Mouse (Mus musculus): ENCODE results near the gene Ms4a4b.
"Not testable (repeated sequence)": the region's sequence is repeated elsewhere in the genome, so short reads cannot be mapped to it uniquely, and the experiment has no call there.

The Ms4a4b gene

DNA sequence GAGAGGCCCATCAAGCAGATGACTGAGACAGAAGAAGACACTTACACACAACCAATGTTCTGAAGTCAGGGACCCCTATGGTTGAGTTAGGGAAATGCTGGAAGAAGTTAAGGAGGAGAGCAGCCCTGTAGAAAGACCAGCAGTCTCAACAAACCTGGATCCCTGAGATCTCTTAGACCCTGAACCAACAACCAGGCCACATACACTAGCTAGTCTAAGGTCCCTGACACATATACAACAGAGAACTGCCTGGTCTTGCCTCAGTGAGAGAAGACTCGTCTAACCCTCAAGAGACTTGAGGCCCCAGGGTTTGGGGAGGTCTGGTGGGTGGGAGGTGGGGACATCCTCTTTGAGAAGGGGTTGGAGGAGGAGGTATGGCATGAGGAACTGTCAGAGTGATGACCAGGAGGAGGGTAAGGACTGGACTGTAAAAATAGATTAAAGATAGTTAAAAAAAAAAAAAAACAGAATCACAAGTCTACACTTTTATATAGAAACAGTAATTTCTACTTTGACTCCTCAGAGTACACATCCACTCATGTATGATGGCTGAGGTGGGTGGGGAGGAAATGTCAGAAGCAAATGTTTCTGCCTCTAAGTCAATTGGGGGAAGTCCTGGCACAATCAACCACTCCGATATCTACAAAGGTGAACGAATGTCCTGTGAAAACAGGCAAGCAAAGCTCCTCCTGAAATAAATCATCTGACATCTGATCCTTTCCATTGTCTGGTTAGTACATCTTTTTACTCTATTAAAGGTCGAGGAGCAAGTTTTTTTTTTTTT lies 48.2 kb downstream of the Ms4a4b start:
- DNase-seq = no peak

GRCm38 (mm10) chr19:11492671-11493070 lies 49.3 kb downstream of the Ms4a4b start:
- no peak for DNase-seq

DNA sequence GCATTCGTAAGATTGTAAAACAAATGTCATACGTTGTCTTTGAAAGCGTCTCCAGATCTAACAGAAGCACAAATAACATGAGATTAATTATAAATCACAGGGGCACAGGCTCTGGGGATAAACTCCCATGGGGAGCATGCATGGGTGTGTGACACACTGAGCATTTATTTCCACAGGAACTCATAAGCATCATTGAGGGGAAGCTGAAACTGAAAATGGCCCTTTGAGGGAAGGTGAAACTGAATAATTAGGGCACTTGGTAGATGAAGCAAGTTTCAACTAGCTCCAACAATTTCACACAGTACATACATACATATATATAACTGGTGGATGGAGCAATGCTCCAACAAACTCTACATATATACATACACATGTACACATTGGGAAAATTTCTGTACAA lies 51.2 kb downstream of the Ms4a4b start:
- DNase-seq = no peak

DNA sequence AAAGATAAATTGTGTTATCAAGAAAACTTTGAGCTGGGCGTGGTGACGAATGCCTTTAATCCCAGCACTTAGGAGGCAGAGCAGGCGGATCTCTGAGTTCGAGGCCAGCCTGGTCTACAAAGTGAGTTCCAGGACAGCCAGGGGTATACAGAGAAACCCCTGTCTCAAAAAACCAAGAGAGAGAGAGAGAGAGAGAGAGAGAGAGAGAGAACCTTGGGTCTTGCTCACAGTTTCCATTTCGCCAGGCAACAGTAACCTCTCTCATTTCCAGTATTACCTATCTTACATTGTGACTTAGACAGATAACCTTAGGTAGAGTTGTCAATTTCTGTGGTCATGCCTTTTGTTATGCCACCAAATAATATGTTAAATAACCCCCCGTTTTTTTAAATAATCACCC lies 53.0 kb downstream of the Ms4a4b start:
- DNase-seq = no peak

DNA sequence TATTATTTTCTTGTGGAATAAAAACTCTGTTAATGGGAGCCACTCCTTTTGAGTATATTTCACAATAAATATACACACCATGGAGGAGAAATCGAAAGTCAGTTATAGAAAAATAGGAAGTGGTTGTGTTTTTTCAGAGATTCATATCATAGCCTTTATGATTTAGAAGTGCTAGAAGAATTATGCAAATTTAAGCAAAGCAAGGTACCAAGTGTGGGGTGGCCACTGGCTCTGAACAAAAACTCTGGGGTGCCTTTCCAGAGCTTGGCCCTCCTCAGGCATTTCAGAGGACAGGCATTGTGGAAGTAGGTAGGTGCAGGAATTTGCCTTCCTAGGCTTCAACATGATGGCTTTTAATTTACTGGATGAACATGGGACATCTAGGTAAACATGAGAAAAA lies 53.9 kb downstream of the Ms4a4b start:
- DNase-seq = not testable (repeated sequence)

GRCm38 (mm10) chr19:11500796-11501195 lies 57.4 kb downstream of the Ms4a4b start:
- DNase-seq = no peak

DNA sequence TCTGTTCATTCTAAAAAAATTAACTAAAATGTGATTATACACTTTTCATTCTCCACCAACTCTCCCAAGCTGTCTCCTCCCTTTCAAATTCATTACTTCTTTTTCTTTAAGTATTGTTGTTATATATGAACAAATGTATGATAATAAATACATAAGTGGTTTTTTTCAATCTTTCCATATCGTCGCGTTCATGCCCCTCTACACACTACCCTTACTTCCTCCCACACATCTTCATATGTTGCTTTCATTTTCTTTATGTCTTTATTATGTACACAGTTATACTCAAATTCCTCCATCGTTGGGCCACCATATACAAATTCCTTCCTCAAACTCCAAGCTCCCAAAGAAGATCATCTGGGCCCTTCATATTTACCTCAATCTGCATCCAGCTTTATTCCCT lies 58.0 kb downstream of the Ms4a4b start:
- DNase-seq = no peak

- DNase-seq = no peak
Measured at GRCm38 (mm10) chr19:11504857-11505256, 61.5 kb downstream of the Ms4a4b start.

DNA sequence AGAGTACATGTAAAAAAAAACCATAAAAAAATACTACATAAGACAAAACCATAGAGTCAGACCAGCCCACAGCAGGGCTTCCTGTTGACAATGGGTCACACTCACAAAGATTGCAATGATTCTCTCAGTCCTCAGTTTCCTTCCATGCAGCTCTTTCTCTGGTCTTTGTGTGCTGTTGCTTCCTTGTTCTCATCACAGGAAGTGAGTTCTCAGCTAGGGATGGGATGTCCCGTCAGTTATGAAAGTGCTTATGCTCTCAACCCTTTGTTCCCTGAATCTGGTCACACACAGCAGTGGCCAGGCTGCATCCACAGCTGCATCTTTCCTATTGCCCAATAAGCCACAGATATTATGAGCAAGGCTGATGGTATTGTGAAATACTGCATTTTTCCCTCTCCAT lies 70.1 kb downstream of the Ms4a4b start:
- DNase-seq = no peak

DNA sequence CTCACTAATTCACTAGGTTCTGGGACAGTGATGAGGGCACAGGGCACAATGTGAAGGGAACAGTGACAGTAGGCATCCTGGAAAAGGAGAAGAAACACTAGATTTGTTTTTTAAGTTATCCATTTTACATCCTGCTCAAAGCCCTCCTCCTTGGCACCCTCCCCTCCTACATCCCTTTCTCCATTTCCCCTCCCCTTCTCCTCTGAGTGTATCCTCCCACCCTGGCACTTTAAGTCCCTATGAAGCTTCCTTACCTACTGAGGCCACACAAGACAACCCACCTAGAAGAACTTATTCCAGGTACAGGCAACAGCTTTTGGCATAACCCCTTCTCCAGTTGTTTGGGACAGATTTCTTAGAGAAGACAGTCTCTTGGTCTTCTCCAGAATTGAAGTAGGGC lies 72.9 kb downstream of the Ms4a4b start, which contains the start of gene Ms4a6b:
Ms4a6b (plus strand) TSS at position 267 of the 400 bp plus-strand sequence.
- DNase-seq = no peak

Measured in retina, postnatal 1 day (tissue).